Mouse (Mus musculus): Measurements from ENCODE around the gene Ppp2r5a. TPM values are rescaled to one million over a fixed set of nuclear protein-coding genes. Genes with fewer than 3 reads are reported as not detected.
"Not testable (repeated sequence)": the region's sequence is repeated elsewhere in the genome, so short reads cannot be mapped to it uniquely, and the experiment has no call there.

Ppp2r5a gene
- polyA plus RNA-seq, 1 experiment from 2014 or later: 19.2 TPM

DNA sequence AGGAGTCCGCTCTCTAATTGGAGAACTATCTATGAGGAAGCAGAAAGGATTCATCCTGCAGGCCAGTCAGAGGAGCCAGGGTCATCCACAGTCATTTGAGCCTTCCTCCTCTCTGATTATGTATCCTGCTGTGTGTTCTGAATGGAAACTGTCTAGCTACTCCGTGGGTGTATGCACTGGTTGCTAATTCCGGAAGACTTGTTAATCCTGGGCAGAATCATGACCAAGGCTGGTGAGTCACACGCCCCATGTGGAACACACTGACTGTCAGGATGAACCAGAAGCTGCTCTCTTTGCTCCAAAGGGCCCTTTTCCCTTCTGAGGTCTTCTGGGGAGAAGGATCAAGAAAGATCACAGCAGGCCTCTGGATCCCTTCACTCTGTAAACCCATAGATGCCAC is 35.5 kb upstream of the Ppp2r5a start:
- H3K27ac ChIP-seq (ENCODE audit: low read depth, low read length): no peak overlapping the region
- H3K4me3 ChIP-seq (ENCODE audit: low read depth, low read length): no peak overlapping the region
- DNase-seq (ENCODE audit: low spot score, missing footprints) (no peak), ATAC-seq (ENCODE audit: low FRiP score) (no peak)
- H3K4me2 ChIP-seq: no peak overlapping the region
- H3K9me3 ChIP-seq (ENCODE audit: control insufficient read depth, low read length): no peaks in the 10 kb centered on the region
- H3K4me1 ChIP-seq (ENCODE audit: control insufficient read depth, insufficient read depth, low read length): peaks cover 4% of the 10 kb centered on the region; the same call in 1 of the 2 replicates
- no peaks in the 10 kb centered on the region for H3K36me3 ChIP-seq (ENCODE audit: control insufficient read depth, insufficient read depth, low read length)
- no peaks in the 10 kb centered on the region for H3K27me3 ChIP-seq (ENCODE audit: control insufficient read depth, insufficient read depth, low read length)
- no peak overlapping the region for H3K9ac ChIP-seq (ENCODE audit: low read length)
- 53% methylated on average over 4 of the region's 4 CpGs for WGBS

- DNase-seq (ENCODE audit: low spot score, missing footprints) (no peak), ATAC-seq (ENCODE audit: low FRiP score) (no peak)
- no peaks in the 10 kb centered on the region for H3K9me3 ChIP-seq (ENCODE audit: control insufficient read depth, low read length)
- no peak overlapping the region for H3K9ac ChIP-seq (ENCODE audit: low read length)
- no peak overlapping the region for H3K4me3 ChIP-seq (ENCODE audit: low read depth, low read length)
- H3K27me3 ChIP-seq (ENCODE audit: control insufficient read depth, insufficient read depth, low read length): no peaks in the 10 kb centered on the region
- no peaks in the 10 kb centered on the region for H3K36me3 ChIP-seq (ENCODE audit: control insufficient read depth, insufficient read depth, low read length)
- H3K4me2 ChIP-seq: no peak overlapping the region
- WGBS: 38% methylated on average over 3 of the region's 3 CpGs
- H3K27ac ChIP-seq (ENCODE audit: low read depth, low read length): no peak overlapping the region
- peaks cover 4% of the 10 kb centered on the region; the same call in 1 of the 2 replicates for H3K4me1 ChIP-seq (ENCODE audit: control insufficient read depth, insufficient read depth, low read length)
These were observed 33.6 kb upstream of the Ppp2r5a start for GRCm38 (mm10) chr1:191436647-191437046.

- ATAC-seq (ENCODE audit: low FRiP score) (no peak), DNase-seq (ENCODE audit: low spot score, missing footprints) (no peak)
- no peaks in the 10 kb centered on the region for H3K36me3 ChIP-seq (ENCODE audit: control insufficient read depth, insufficient read depth, low read length)
- H3K27me3 ChIP-seq (ENCODE audit: control insufficient read depth, insufficient read depth, low read length): no peaks in the 10 kb centered on the region
- H3K9ac ChIP-seq (ENCODE audit: low read length): no peak overlapping the region
- 19% methylated on average over 1 of the region's 1 CpGs for WGBS
- no peak overlapping the region for H3K27ac ChIP-seq (ENCODE audit: low read depth, low read length)
- H3K9me3 ChIP-seq (ENCODE audit: control insufficient read depth, low read length): no peaks in the 10 kb centered on the region
- H3K4me1 ChIP-seq (ENCODE audit: control insufficient read depth, insufficient read depth, low read length): peaks cover 4% of the 10 kb centered on the region; the same call in 1 of the 2 replicates
- no peak overlapping the region for H3K4me2 ChIP-seq
- no peak overlapping the region for H3K4me3 ChIP-seq (ENCODE audit: low read depth, low read length)
These were observed 32.3 kb upstream of the Ppp2r5a start for GRCm38 (mm10) chr1:191435359-191435758.

GRCm38 (mm10) chr1:191432531-191432930 is 29.5 kb upstream of the Ppp2r5a start:
- no peak for ATAC-seq (ENCODE audit: low FRiP score)
- no peak overlapping the region for H3K27ac ChIP-seq (ENCODE audit: low read depth, low read length)
- H3K4me2 ChIP-seq: no peak overlapping the region
- no peak for DNase-seq (ENCODE audit: low spot score, missing footprints)
- 45% methylated on average over 7 of the region's 7 CpGs for WGBS
- H3K4me3 ChIP-seq (ENCODE audit: low read depth, low read length): no peak overlapping the region
- H3K36me3 ChIP-seq (ENCODE audit: control insufficient read depth, insufficient read depth, low read length): no peaks in the 10 kb centered on the region
- H3K27me3 ChIP-seq (ENCODE audit: control insufficient read depth, insufficient read depth, low read length): no peaks in the 10 kb centered on the region
- no peak overlapping the region for H3K9ac ChIP-seq (ENCODE audit: low read length)
- no peaks in the 10 kb centered on the region for H3K9me3 ChIP-seq (ENCODE audit: control insufficient read depth, low read length)
- H3K4me1 ChIP-seq (ENCODE audit: control insufficient read depth, insufficient read depth, low read length): peaks cover 4% of the 10 kb centered on the region; the same call in 1 of the 2 replicates

DNA sequence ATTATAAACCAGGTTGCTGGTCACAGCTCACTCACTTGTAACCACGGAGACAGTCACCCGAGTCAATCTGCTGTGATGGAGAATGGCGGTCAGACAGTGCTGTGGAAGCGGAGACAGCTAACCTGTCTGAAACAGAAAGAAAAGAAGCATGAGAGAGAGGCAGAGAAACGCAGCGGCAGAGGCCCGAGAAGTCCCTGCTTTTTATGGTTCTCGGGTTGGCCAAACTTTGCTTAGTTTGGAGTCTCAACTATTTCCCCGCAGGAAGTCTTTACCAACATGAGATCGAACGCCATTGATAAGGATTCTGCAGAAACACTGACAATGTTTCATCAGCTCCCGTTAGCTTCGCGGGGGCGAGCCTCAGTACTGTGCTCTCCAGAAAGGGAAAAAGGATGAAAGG is 29.0 kb upstream of the Ppp2r5a start:
- H3K27ac ChIP-seq (ENCODE audit: low read depth, low read length): no peak overlapping the region
- DNase-seq (ENCODE audit: low spot score, missing footprints) (no peak), ATAC-seq (ENCODE audit: low FRiP score) (no peak)
- H3K27me3 ChIP-seq (ENCODE audit: control insufficient read depth, insufficient read depth, low read length): no peaks in the 10 kb centered on the region
- no peaks in the 10 kb centered on the region for H3K36me3 ChIP-seq (ENCODE audit: control insufficient read depth, insufficient read depth, low read length)
- H3K9ac ChIP-seq (ENCODE audit: low read length): no peak overlapping the region
- no peak overlapping the region for H3K4me2 ChIP-seq
- 85% methylated on average over 15 of the region's 15 CpGs for WGBS
- H3K4me1 ChIP-seq (ENCODE audit: control insufficient read depth, insufficient read depth, low read length): peaks cover 4% of the 10 kb centered on the region; the same call in 1 of the 2 replicates
- no peak overlapping the region for H3K4me3 ChIP-seq (ENCODE audit: low read depth, low read length)
- H3K9me3 ChIP-seq (ENCODE audit: control insufficient read depth, low read length): no peaks in the 10 kb centered on the region

- H3K4me1 ChIP-seq (ENCODE audit: control insufficient read depth, insufficient read depth, low read length): no peaks in the 10 kb centered on the region
- peak; percentile 47 for DNase-seq (ENCODE audit: low spot score, missing footprints)
- 82% methylated on average over 7 of the region's 7 CpGs for WGBS
- no peak overlapping the region for H3K4me2 ChIP-seq
- no peak for ATAC-seq (ENCODE audit: low FRiP score)
- H3K36me3 ChIP-seq (ENCODE audit: control insufficient read depth, insufficient read depth, low read length): no peaks in the 10 kb centered on the region
- no peaks in the 10 kb centered on the region for H3K9me3 ChIP-seq (ENCODE audit: control insufficient read depth, low read length)
- H3K27ac ChIP-seq (ENCODE audit: low read depth, low read length): no peak overlapping the region
- no peaks in the 10 kb centered on the region for H3K27me3 ChIP-seq (ENCODE audit: control insufficient read depth, insufficient read depth, low read length)
- no peak overlapping the region for H3K4me3 ChIP-seq (ENCODE audit: low read depth, low read length)
- H3K9ac ChIP-seq (ENCODE audit: low read length): no peak overlapping the region
These were observed 27.0 kb upstream of the Ppp2r5a start for GRCm38 (mm10) chr1:191430121-191430520.

- ATAC-seq (ENCODE audit: low FRiP score) (no peak), DNase-seq (ENCODE audit: low spot score, missing footprints) (no peak)
- H3K4me3 ChIP-seq (ENCODE audit: low read depth, low read length): no peak overlapping the region
- H3K36me3 ChIP-seq (ENCODE audit: control insufficient read depth, insufficient read depth, low read length): no peaks in the 10 kb centered on the region
- no peaks in the 10 kb centered on the region for H3K4me1 ChIP-seq (ENCODE audit: control insufficient read depth, insufficient read depth, low read length)
- H3K27me3 ChIP-seq (ENCODE audit: control insufficient read depth, insufficient read depth, low read length): no peaks in the 10 kb centered on the region
- H3K9ac ChIP-seq (ENCODE audit: low read length): no peak overlapping the region
- WGBS: 85% methylated on average over 7 of the region's 7 CpGs
- no peaks in the 10 kb centered on the region for H3K9me3 ChIP-seq (ENCODE audit: control insufficient read depth, low read length)
- no peak overlapping the region for H3K4me2 ChIP-seq
- H3K27ac ChIP-seq (ENCODE audit: low read depth, low read length): no peak overlapping the region
These were observed 22.8 kb upstream of the Ppp2r5a start for GRCm38 (mm10) chr1:191425884-191426283.

GRCm38 (mm10) chr1:191423201-191423600 is 20.1 kb upstream of the Ppp2r5a start:
- Histone ChIP-seq H3K4me3 (ENCODE audit: low read depth, low read length) (no peak overlapping the region), H3K9ac (ENCODE audit: low read length) (no peak overlapping the region)
- WGBS: 59% methylated on average over 2 of the region's 2 CpGs

DNA sequence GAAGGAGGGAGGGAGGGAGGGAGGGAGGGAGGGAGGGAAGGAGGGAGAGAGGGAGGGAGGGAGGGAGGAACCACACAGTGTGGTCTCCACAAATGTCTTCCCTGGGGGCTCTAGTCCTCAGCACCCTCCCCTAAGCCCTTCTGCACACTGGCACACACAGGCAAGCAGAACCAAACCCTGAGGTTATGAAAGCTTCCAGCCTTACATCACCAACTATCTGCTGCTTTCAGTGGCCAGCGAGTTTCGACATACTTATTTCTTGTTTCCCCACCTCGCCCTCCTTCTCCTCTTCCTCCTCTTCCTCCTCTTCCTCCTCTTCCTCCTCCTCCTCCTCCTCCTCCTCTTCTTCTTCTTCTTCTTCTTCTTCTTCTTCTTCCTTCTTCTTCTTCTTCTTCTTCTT is 19.6 kb upstream of the Ppp2r5a start:
- H3K9ac ChIP-seq (ENCODE audit: low read length); H3K4me2 ChIP-seq; DNase-seq (ENCODE audit: low spot score, missing footprints); H3K27me3 ChIP-seq (ENCODE audit: control insufficient read depth, insufficient read depth, low read length); ATAC-seq (ENCODE audit: low FRiP score); H3K36me3 ChIP-seq (ENCODE audit: control insufficient read depth, insufficient read depth, low read length); H3K9me3 ChIP-seq (ENCODE audit: control insufficient read depth, low read length); H3K4me1 ChIP-seq (ENCODE audit: control insufficient read depth, insufficient read depth, low read length); H3K27ac ChIP-seq (ENCODE audit: low read depth, low read length); H3K4me3 ChIP-seq (ENCODE audit: low read depth, low read length): not testable (repeated sequence)
- 79% methylated on average over 3 of the region's 3 CpGs for WGBS

More at GRCm38 (mm10) chr1:191423201-191423600, 20.1 kb upstream of the Ppp2r5a start:
- Histone ChIP-seq H3K27me3 (ENCODE audit: control insufficient read depth, insufficient read depth, low read length) (no peaks in the 10 kb centered on the region), H3K4me1 (ENCODE audit: control insufficient read depth, insufficient read depth, low read length) (no peaks in the 10 kb centered on the region), H3K36me3 (ENCODE audit: control insufficient read depth, insufficient read depth, low read length) (no peaks in the 10 kb centered on the region), H3K9me3 (ENCODE audit: control insufficient read depth, low read length) (no peaks in the 10 kb centered on the region), H3K27ac (ENCODE audit: low read depth, low read length) (no peak overlapping the region), H3K4me2 (no peak overlapping the region)
- DNase-seq (ENCODE audit: low spot score, missing footprints): no peak
- ATAC-seq (ENCODE audit: low FRiP score): no peak

GRCm38 (mm10) chr1:191422164-191422563 is 19.1 kb upstream of the Ppp2r5a start:
- ATAC-seq (ENCODE audit: low FRiP score) (no peak), DNase-seq (ENCODE audit: low spot score, missing footprints) (no peak)
- no peaks in the 10 kb centered on the region for H3K4me1 ChIP-seq (ENCODE audit: control insufficient read depth, insufficient read depth, low read length)
- no peaks in the 10 kb centered on the region for H3K36me3 ChIP-seq (ENCODE audit: control insufficient read depth, insufficient read depth, low read length)
- H3K9me3 ChIP-seq (ENCODE audit: control insufficient read depth, low read length): no peaks in the 10 kb centered on the region
- H3K27me3 ChIP-seq (ENCODE audit: control insufficient read depth, insufficient read depth, low read length): no peaks in the 10 kb centered on the region
- no peak overlapping the region for H3K27ac ChIP-seq (ENCODE audit: low read depth, low read length)
- H3K4me2 ChIP-seq: no peak overlapping the region
- H3K4me3 ChIP-seq (ENCODE audit: low read depth, low read length): no peak overlapping the region
- WGBS: 64% methylated on average over 4 of the region's 4 CpGs
- H3K9ac ChIP-seq (ENCODE audit: low read length): no peak overlapping the region
